In the genomic region with DNA sequence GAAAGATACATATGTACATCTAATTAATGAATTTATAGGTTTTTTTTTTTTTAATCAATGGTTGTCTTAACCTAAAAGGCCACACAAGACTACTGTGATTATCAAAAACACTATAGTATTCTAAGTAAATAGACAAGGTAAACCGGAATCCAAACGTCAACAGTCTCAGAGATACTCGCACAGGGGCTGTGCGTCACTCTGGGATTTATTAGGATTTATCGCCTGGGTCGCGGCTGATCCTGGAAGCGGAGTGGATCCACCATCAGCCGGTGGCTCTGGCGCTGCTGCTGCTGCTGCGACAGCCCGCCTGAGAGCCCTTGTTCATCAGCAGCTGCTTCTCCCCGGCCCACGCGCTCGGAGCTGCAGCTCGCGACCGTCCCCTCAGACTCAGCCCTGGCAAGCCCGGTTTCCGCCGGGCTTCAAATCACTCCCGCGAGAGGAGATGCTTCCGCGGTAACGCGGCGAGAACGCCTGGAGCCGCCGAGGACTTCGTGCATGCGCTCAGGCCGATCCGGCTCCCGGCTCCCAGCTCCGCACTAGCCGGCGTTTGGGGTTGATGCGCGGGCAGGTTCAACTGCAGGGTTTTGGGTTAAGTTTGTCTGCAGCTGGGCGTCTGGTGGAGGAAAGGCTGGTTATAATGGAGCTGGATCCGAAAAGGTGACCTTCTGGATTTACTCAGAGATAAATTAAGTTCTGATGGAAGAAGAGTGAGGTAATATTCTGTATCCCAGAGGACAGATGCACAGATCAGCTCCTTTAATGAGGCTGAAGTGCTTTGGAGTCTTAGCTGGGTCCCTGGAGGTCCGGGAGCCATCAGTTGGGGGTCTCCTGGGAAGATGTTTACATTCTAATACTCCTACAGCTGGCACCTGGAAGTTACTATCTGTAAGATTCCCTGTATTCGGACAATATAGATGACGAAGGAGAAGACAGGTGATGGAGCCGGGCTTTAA, we compare ENCODE assay signal across 8 mouse cellular contexts. TPM values are rescaled to one million over a fixed set of nuclear protein-coding genes. Genes with fewer than 3 reads are reported as not detected.
DNase-seq lines count a peak whose midpoint lies in the region; ATAC-seq lines count a peak whose summit lies in the region.

No protein-coding gene starts in this region.

- H3K36me3 ChIP-seq in intestine, embryonic 16.5 days (ENCODE audit: control insufficient read depth, insufficient read depth, low read length): no peaks in the 10 kb centered on the region

- H3K27ac ChIP-seq in intestine, embryonic 16.5 days (ENCODE audit: low read length): peak overlapping the region; percentile 81

- intact Hi-C loops in left cerebral cortex, postnatal 25 days (cut with DNase I): no loop called here

- peak overlapping the region; percentile 81 for H3K9ac ChIP-seq in intestine, embryonic 16.5 days (ENCODE audit: low read depth, low read length)

- WGBS in intestine, embryonic 16.5 days: 4% methylated on average over 48 of the region's 48 CpGs

- peak overlapping the region; percentile 59 for H3K4me3 ChIP-seq in intestine, embryonic 16.5 days (ENCODE audit: low read length)

- no peaks in the 10 kb centered on the region for H3K27me3 ChIP-seq in intestine, embryonic 16.5 days (replicated peaks; ENCODE audit: control insufficient read depth, insufficient read depth, low read length)

- H3K9me3 ChIP-seq in intestine, embryonic 16.5 days (ENCODE audit: control insufficient read depth, low read length): no peaks in the 10 kb centered on the region

- H3K4me1 ChIP-seq in intestine, embryonic 16.5 days (ENCODE audit: control insufficient read depth, insufficient read depth, low read length): peaks cover 9% of the 10 kb centered on the region; the same call in 1 of the 2 replicates

- peak; percentile 62 to 72 for DNase-seq in adrenal gland, adult 18-20 months (ENCODE audit: low spot score in 2 of 2)
- DNase-seq in embryo, embryonic 11.5 days (ENCODE audit: low read depth, low spot score): peak; percentile 69
- DNase-seq in left cerebral cortex, postnatal 25 days (ENCODE audit: low spot score in 2 of 2): peak; percentile 81 to 86
- DNase-seq in right cerebral cortex, postnatal 14 days: peak; percentile 88
- DNase-seq in urinary bladder, postnatal 14 days (ENCODE audit: low spot score): peak; percentile 85

- H3K4me2 ChIP-seq in intestine, embryonic 16.5 days (ENCODE audit: low read depth, low read length): peak overlapping the region; percentile 72

- peak; percentile 95 for ATAC-seq in granulocyte monocyte progenitor cell, adult 5-6 weeks (replicated peaks; ENCODE audit: poor library complexity, severe bottlenecking)
- peak; percentile 89 for ATAC-seq in intestine, embryonic 16.5 days
- ATAC-seq in megakaryocyte-erythroid progenitor cell, adult 5-6 weeks (replicated peaks; ENCODE audit: low FRiP score, low TSS enrichment, poor library complexity, severe bottlenecking): peak; percentile 91

RNA-seq across cellular contexts. Expression of a gene that starts 10.7 kb away (rescaled TPM):
- 1 to 10 TPM; 1.3 to 1.9 TPM for total RNA-seq in adrenal gland, adult 18-20 months (2021)
- 1.8 TPM in 1 of 2 replicates, not detected in the other for total RNA-seq in granulocyte monocyte progenitor cell, adult 5-6 weeks (2014; fragmentation: Nextera tagmentation)
- 0.46 and 1.0 TPM in 2 replicates for total RNA-seq in granulocyte monocyte progenitor cell, adult 5-6 weeks (2017)
- 1.1 and 2.9 TPM in 2 replicates for polyA plus RNA-seq in intestine, embryonic 16.5 days (2015; fragmentation: Nextera tagmentation; extraction: Ambion mirVana)
- under 1 TPM in 1 of 2 experiments, not detected in 1; 0.25 TPM for total RNA-seq in left cerebral cortex, postnatal 25 days (2021)
- 1.7 TPM in 1 of 2 replicates, not detected in the other for total RNA-seq in megakaryocyte-erythroid progenitor cell, adult 5-6 weeks (2014; fragmentation: Nextera tagmentation)
- total RNA-seq in megakaryocyte-erythroid progenitor cell, adult 5-6 weeks (2017): 0.38 TPM in 1 of 2 replicates, not detected in the other

RNA-seq across cellular contexts. Expression of a gene that starts 13.4 kb away (rescaled TPM):
- total RNA-seq in adrenal gland, adult 18-20 months (2021): 10 to 100 TPM; 65.1 to 69.5 TPM
- 31.2 and 47.8 TPM in 2 replicates for total RNA-seq in granulocyte monocyte progenitor cell, adult 5-6 weeks (2014; fragmentation: Nextera tagmentation)
- total RNA-seq in granulocyte monocyte progenitor cell, adult 5-6 weeks (2017): 46.3 and 61.3 TPM in 2 replicates
- 57.1 and 59.9 TPM in 2 replicates for polyA plus RNA-seq in intestine, embryonic 16.5 days (2015; fragmentation: Nextera tagmentation; extraction: Ambion mirVana)
- total RNA-seq in left cerebral cortex, postnatal 25 days (2021): 10 to 100 TPM; 83.8 to 84.4 TPM
- 23.3 and 36.0 TPM in 2 replicates for total RNA-seq in megakaryocyte-erythroid progenitor cell, adult 5-6 weeks (2014; fragmentation: Nextera tagmentation)
- 27.5 and 52.1 TPM in 2 replicates for total RNA-seq in megakaryocyte-erythroid progenitor cell, adult 5-6 weeks (2017)

Comparison
In these comparisons a context has a peak if more than half of its experiments do, and no peak if none do; other contexts are left out.
1. Peak in every context shown above with its lines: DNase-seq, ATAC-seq, H3K4me3 ChIP-seq and H3K27ac ChIP-seq.